Mouse (Mus musculus) MEL (cell line): ENCODE data around the gene Dnaaf5.

Source experiments
- BHLHE40 ChIP-seq: IDR thresholded peaks from 2 replicates; pipeline ENCODE4 v1.6.1; 2012; ENCODE audit warnings: low read depth, mild to moderate bottlenecking, inconsistent platforms, low read length, improper control_type of control experiment, borderline replicate concordance
- CTCF ChIP-seq, 3 experiments: IDR thresholded peaks in 2 of 3; conservative IDR thresholded peaks in 1 of 3; 2 replicates each; pipeline ENCODE4 v1.5.1; 2011 to 2012; ENCODE audit warnings: low read length in 3 of 3, low read depth in 2 of 3, mild to moderate bottlenecking in 2 of 3, improper control_type of control experiment in 1 of 3, inconsistent platforms in 1 of 3, mixed read lengths in 1 of 3, moderate library complexity in 1 of 3; ENCODE audit not compliant: control insufficient read depth in 1 of 3, insufficient read depth in 1 of 3, poor library complexity in 1 of 3, severe bottlenecking in 1 of 3
- EP300 ChIP-seq, 2 experiments: IDR thresholded peaks; 2 replicates each; pipeline ENCODE4 v1.6.1; 2011; ENCODE audit warnings: improper control_type of control experiment in 2 of 2, low read length in 2 of 2, low read depth in 1 of 2, mild to moderate bottlenecking in 1 of 2
- NRF1 ChIP-seq: IDR thresholded peaks from 2 replicates; pipeline ENCODE4 v1.6.1; 2014; ENCODE audit warnings: low read depth, mild to moderate bottlenecking, inconsistent platforms, low read length, improper control_type of control experiment, moderate library complexity; ENCODE audit not compliant: poor library complexity, insufficient read depth, severe bottlenecking
- POLR2AphosphoS2 ChIP-seq: IDR thresholded peaks from 2 replicates; pipeline ENCODE4 v1.6.1; 2011; ENCODE audit warnings: low read length, improper control_type of control experiment
- TAL1 ChIP-seq: IDR thresholded peaks from 2 replicates; pipeline ENCODE4 v1.6.1; 2012; ENCODE audit warnings: mild to moderate bottlenecking, inconsistent platforms, low read length, moderate library complexity, mixed read lengths
- TBP ChIP-seq: IDR thresholded peaks from 2 replicates; pipeline ENCODE4 v1.8.0; 2011; ENCODE audit warnings: low read depth, low read length, improper control_type of control experiment

DNA sequence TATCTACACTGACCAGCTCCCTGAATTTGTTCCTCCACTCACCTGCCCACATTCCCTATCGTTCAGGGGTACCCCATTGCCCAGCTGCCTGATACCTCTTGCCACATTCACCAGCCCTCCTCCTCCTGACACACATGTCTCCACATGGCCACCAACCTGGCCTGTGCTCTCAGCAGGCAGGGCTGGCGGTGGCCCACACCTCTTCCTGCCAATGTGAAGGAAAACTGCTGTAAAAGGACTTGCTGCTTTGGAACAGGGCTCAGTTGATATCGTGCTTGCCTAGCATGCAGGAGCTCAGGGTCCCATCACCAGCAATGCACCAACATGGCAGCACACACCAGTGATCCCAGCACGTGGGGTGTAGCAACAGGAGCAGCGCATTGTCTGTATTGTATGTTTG is 19.7 kb upstream of the Dnaaf5 start:
- TF ChIP-seq EP300 (IDR thresholded peaks at IDR 0.05; ENCODE audit: low read depth in 1 of 2, low read length in 2 of 2) (no peak), TAL1 (no peak), CTCF (IDR thresholded peaks at IDR 0.05 in 2 of 3, conservative IDR thresholded peaks at IDR 0.05 in 1 of 3; ENCODE audit: control insufficient read depth in 1 of 3, insufficient read depth in 1 of 3, low read depth in 2 of 3, low read length in 3 of 3, poor library complexity in 1 of 3, severe bottlenecking in 1 of 3) (no peak), POLR2AphosphoS2 (no peak), BHLHE40 (no peak), NRF1 (no peak), TBP (no peak)
